Mouse (Mus musculus): ENCODE data around the gene Vmn1r128. TPM values are rescaled to one million over a fixed set of nuclear protein-coding genes. Genes with fewer than 3 reads are reported as not detected.
"Not testable (repeated sequence)": the region's sequence is repeated elsewhere in the genome, so short reads cannot be mapped to it uniquely, and the experiment has no call there.

Gene Vmn1r128
- polyA plus RNA-seq (2016; fragmentation: Nextera tagmentation; extraction: Ambion mirVana) = not detected in 2 replicates

DNA sequence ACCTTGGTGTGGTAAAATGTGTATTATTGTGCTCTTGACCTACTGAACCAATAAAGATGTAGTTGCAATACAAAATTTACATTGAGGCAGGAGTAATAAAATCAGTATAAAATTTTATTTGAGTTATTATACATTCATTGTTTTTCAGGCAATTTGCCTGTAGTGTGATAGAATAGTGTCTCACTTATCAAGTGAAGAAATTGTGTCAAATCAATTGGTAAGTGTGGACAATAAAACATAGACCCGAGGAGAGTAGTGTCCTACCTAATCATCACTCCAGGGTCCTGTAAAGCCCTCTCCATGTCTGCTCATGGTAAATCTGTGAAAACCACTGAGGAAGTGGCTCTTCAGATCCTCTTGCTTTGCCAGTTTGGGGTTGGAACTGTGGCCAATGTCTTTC is at the start of gene Vmn1r128:
Vmn1r128 (plus strand) TSS at position 301 of the 400 bp plus-strand sequence.
- not testable (repeated sequence) for H3K4me2 ChIP-seq; H3K4me3 ChIP-seq; H3K9ac ChIP-seq; H3K9me3 ChIP-seq (replicated peaks); ATAC-seq (ENCODE audit: insufficient number of reproducible peaks, low FRiP score); H3K27me3 ChIP-seq (replicated peaks); H3K36me3 ChIP-seq; H3K4me1 ChIP-seq (replicated peaks); H3K27ac ChIP-seq (ENCODE audit: poor library complexity, severe bottlenecking)
- 58% methylated on average over 1 of the region's 1 CpGs for WGBS

DNA sequence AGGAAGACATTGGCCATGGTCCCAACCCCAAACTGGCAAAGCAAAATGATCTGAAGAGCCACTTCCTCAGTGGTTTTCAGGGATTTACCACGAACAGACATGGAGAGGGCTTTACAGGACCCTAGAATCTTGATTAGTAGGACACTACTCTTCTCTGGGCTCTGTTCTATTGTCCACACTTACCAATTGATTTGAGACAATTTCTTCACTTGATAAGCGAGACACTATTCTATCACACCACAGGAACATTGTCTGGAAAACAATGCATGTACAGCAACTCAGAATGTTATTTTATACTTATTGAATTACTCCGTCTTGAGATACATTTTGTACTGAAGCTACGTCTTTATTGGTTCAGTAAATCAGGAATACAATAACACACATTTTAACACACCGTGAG is 47.8 kb upstream of the Vmn1r128 start, which contains the start of gene Vmn1r126:
Vmn1r126 (minus strand) TSS at position 101 of the 400 bp plus-strand sequence.
- H3K27ac ChIP-seq (ENCODE audit: poor library complexity, severe bottlenecking); H3K4me1 ChIP-seq (replicated peaks); H3K4me2 ChIP-seq; H3K27me3 ChIP-seq (replicated peaks); ATAC-seq (ENCODE audit: insufficient number of reproducible peaks, low FRiP score); H3K36me3 ChIP-seq; H3K9ac ChIP-seq; H3K4me3 ChIP-seq; H3K9me3 ChIP-seq (replicated peaks): not testable (repeated sequence)
- WGBS = no CpG with 5 or more reads among the region's 5 CpGs

DNA sequence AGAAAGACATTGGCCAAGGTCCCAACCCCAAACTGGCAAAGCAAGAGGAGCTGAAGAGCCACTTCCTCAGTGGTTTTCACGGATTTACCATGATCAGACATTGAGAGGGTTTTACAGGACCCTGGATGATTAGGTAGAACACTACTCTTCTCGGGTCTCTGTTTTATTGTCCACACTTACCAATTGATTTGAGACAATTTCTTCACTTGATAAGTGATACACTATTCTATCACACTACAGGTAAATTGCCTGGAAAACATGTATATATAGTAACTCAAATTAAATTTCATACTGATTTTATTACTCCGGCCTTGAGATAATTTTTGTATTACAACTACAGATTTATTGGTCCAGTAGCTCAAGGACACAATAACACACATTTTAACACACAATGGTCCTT is 29.4 kb upstream of the Vmn1r128 start, which contains the start of gene Vmn1r127:
Vmn1r127 (minus strand) TSS at position 101 of the 400 bp plus-strand sequence.
- not testable (repeated sequence) for H3K9ac ChIP-seq; H3K27me3 ChIP-seq (replicated peaks); H3K9me3 ChIP-seq (replicated peaks); ATAC-seq (ENCODE audit: insufficient number of reproducible peaks, low FRiP score); H3K36me3 ChIP-seq; H3K4me2 ChIP-seq; H3K27ac ChIP-seq (ENCODE audit: poor library complexity, severe bottlenecking); H3K4me3 ChIP-seq; H3K4me1 ChIP-seq (replicated peaks)
- WGBS = no CpG with 5 or more reads among the region's 3 CpGs

DNA sequence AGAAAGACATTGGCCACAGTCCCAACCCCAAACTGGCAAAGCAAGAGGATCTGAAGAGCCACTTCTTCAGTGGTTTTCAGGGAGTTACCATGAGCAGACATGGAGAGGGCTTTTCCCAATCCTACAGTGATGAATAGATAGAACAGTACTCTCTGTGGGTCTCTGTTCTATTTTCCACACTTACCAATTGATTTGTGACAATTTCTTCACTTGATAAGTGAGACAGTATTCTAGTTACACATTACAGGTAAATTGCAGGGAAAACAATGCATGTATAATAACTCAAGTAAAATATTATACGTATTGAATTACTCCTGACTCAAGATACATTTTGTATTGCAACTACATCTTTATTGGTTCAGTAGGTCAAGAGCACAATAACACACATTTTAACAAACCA is 12.0 kb downstream of the Vmn1r128 start, which contains the start of gene Vmn1r129:
Vmn1r129 (minus strand) TSS at position 101 of the 400 bp plus-strand sequence.
- WGBS = no CpG with 5 or more reads among the region's 1 CpGs
- not testable (repeated sequence) for H3K27ac ChIP-seq (ENCODE audit: poor library complexity, severe bottlenecking); H3K36me3 ChIP-seq; H3K4me2 ChIP-seq; H3K4me1 ChIP-seq (replicated peaks); ATAC-seq (ENCODE audit: insufficient number of reproducible peaks, low FRiP score); H3K9me3 ChIP-seq (replicated peaks); H3K27me3 ChIP-seq (replicated peaks); H3K9ac ChIP-seq; H3K4me3 ChIP-seq

Other genes with a start within 250 kb of the Vmn1r128 start
- not detected in 2 replicates for gene Vmn1r122, start 215.2 kb upstream of the Vmn1r128 start, polyA plus RNA-seq (2016; fragmentation: Nextera tagmentation; extraction: Ambion mirVana)
- not detected in 2 replicates for gene Vmn1r123, start 187.2 kb upstream of the Vmn1r128 start, polyA plus RNA-seq (2016; fragmentation: Nextera tagmentation; extraction: Ambion mirVana)
- not detected in 2 replicates for gene Gm5157, start 158.9 kb upstream of the Vmn1r128 start, polyA plus RNA-seq (2016; fragmentation: Nextera tagmentation; extraction: Ambion mirVana)
- not detected in 2 replicates for gene Vmn1r124, start 88.8 kb upstream of the Vmn1r128 start, polyA plus RNA-seq (2016; fragmentation: Nextera tagmentation; extraction: Ambion mirVana)
- gene Vmn1r125, start 77.2 kb upstream of the Vmn1r128 start, polyA plus RNA-seq (2016; fragmentation: Nextera tagmentation; extraction: Ambion mirVana) = not detected in 2 replicates
- gene Vmn1r126, start 47.9 kb upstream of the Vmn1r128 start, polyA plus RNA-seq (2016; fragmentation: Nextera tagmentation; extraction: Ambion mirVana) = not detected in 2 replicates
- gene Vmn1r127, start 29.5 kb upstream of the Vmn1r128 start, polyA plus RNA-seq (2016; fragmentation: Nextera tagmentation; extraction: Ambion mirVana) = not detected in 2 replicates
- gene Vmn1r129, start 11.9 kb downstream of the Vmn1r128 start, polyA plus RNA-seq (2016; fragmentation: Nextera tagmentation; extraction: Ambion mirVana) = not detected in 2 replicates
- gene Gm6882, start 83.4 kb downstream of the Vmn1r128 start, polyA plus RNA-seq (2016; fragmentation: Nextera tagmentation; extraction: Ambion mirVana) = not detected in 2 replicates
- gene Vmn1r130, start 162.4 kb downstream of the Vmn1r128 start, polyA plus RNA-seq (2016; fragmentation: Nextera tagmentation; extraction: Ambion mirVana) = not detected in 2 replicates
- gene Vmn1r131, start 196.7 kb downstream of the Vmn1r128 start, polyA plus RNA-seq (2016; fragmentation: Nextera tagmentation; extraction: Ambion mirVana) = not detected in 2 replicates

Measured in heart, embryonic 12.5 days (tissue).